Mouse (Mus musculus) frontal cortex, adult 2 months (tissue): ENCODE measurements around the gene Hoxa6. TPM values are rescaled to one million over a fixed set of nuclear protein-coding genes. Genes with fewer than 3 reads are reported as not detected.

Source experiments
- DNase-seq, 2 experiments: peaks; one replicate each; pipeline ENCODE4 v3.0.0; 2022; ENCODE audit warnings: low spot score in 1 of 2; ENCODE audit errors: extremely low spot score in 1 of 2
- polyA plus RNA-seq: library from polyadenylated mRNA; depleted of rRNA; stranded (reverse); fragments of >200 nt; gene quantifications from 2 replicates; pipeline ENCODE4 v1.2.3, GENCODE M21; 2012

Hoxa6 gene
- polyA plus RNA-seq, 1 experiment, result not detected

DNA sequence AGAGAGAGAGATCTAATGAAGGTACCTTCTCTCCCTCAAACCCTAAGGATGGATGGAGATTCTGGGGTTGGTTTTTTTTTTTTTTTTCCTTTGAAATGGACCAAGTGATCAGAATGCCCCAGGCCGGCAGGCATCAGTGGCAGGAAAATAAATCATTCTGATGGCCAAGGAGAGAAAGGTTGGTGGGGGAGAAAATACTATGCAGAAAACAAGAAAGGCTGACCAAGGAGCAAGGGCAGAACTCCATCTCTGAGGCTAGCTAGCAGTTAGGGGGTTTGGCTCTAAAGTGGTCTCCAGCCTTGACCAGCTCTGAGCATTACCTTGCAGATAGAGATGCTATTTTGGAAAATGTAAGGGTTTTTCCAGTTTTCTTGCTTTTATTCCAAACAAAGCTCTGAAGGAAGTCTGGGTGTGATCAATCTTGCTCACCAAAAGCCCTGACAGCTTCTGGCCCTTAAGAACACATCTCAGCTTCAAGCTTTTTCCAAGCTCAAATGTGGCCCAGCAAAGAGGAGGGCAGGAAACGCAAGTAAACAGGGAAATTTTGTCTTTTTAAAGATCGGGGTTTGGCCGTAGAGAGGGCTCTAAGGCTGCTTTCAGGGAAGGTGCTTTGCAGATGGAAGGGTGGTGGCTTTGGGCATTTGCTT, 42.0 kb downstream of the Hoxa6 start:
- no peak for DNase-seq

DNA sequence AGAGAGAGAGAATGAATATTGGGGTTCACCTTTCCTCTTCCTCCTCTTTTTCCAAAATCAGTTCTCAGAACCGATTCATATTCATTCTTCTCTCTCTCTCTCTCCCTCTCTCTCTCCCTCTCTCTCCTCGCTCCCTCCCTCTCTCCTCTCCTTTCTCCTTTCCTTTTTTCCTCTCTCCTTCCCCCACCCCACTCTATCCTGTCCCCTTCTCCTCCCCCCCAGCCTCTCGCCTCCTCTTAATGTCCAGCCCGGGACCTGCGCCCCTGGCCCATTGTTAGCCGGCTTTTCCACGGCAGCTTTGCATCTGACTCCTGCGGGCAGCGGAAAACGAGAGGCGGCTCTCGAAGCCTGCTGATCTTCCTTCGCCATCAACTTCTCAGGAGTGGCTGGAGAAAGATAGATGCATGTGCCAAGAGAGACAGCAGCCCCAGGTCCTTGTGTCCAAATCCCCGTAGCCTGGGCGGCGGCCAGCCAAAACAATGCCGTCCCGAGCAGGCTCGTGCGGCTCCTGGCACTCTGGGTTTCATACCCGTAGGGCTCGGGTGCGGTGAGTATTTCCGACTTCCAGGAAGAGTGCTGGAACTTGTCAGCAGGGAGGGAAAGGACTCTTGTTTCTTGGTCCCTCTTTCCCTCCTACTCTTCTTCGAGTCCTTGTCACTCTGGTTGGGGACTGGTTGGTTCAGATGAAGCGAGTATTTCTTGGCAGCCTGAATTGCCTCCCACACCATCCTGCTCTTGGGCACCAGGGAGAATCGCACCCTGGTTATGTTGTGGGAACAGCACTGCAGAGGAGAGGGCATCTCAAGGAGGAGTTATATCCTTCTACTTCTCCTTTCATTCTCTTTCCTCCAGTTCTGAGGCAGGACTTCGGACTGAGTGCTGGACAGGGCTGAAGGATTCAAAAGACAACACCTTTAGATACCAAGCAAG, 42.8 kb downstream of the Hoxa6 start:
- no peak for DNase-seq

DNA sequence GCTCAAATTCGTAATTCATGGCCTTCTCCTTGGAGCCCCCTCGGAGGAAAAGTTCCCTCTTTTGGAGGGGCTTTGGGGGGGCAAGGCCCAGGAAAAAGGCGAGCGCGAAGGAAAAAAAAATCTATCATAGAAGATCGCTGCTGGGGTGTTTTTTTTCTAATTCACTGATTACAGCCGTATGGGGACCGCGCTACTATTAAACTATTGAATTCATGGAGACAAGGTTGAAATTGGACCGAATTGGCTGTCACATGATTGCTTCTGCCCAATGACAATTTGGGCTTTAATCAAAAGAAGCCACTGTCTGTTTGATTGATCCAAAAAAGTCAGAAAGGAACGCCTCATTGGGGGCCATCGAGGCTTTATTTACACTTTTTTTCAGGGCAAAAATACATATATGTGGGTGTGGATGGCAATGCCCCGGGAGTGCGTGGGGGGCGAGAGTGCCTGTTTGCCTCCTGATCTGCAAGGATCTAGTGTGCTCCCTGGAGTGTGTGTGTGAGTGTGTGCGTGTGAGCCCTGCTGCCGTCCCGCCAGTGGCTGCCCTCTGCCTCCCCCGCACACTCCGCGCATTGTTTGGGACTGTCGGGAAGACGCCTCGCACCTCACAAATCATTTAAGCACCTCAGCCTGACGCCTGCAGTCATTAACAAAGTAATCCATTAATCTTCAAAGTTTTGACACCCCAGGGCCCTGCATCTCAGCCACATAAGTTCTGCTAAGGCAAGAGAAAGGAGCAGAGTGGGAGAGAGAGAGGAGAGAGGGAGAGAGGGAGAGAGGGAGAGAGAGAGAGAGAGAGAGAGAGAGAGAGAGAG, 43.7 kb downstream of the Hoxa6 start, which contains the start of gene Hoxa2:
TSS of gene Hoxa2 (minus strand) at position 206 of the 815 bp plus-strand sequence.
- no peak for DNase-seq

DNA sequence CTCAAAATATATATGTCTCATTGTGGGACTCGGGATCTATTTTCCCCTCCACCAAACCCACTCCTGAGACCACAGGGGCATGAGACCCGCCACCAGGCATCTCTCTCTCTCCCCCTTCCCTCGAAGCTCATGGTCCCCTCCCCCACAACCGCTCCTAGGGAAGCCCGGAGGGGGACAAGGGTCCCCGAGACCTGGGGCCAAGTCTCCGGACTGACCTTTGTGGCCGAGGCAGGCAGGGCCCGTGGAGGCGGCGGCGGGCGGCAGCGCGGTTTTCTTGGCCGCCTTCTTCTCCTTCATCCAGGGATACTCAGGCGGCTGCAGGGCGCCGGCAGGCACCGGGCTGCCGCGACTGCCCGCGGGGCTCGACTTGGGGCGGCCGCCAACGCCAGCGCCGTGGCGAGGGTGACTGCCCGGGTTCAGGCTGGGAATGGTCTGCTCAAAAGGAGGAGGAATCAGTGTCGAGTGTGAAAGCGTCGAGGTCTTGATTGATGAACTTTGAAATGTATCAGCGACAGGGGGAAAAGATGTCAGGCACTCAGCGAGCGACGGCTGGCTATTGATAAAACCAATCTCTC, 44.4 kb downstream of the Hoxa6 start:
- DNase-seq, result no peak

DNA sequence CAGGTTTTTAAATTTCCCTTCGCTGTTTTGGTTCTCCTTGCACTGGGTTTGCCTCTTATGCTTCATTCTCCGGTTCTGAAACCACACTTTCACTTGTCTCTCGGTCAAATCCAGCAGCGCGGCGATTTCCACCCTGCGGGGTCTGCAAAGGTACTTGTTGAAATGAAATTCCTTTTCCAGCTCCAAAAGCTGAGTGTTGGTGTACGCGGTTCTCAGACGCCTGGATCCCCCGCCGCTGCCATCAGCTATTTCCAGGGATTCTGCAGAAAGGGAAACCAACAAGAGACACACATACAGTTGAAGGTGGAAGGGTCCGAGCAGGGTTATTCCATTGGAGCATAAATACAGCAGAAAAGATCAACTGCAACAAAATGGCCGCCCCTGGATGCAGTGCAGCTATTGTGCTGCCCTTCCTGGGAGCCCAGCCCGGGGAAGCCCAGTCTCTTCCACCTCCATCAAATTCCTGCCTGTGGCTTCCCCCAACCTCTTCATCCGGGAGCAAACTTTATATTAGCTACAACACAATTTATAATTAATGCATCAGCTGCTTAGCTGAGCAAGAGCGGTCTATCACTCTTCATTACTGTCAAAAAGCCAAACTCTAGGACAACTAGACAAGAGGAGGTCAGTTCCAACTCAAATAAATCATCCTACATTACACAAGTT, 45.0 kb downstream of the Hoxa6 start:
- DNase-seq, result no peak

DNA sequence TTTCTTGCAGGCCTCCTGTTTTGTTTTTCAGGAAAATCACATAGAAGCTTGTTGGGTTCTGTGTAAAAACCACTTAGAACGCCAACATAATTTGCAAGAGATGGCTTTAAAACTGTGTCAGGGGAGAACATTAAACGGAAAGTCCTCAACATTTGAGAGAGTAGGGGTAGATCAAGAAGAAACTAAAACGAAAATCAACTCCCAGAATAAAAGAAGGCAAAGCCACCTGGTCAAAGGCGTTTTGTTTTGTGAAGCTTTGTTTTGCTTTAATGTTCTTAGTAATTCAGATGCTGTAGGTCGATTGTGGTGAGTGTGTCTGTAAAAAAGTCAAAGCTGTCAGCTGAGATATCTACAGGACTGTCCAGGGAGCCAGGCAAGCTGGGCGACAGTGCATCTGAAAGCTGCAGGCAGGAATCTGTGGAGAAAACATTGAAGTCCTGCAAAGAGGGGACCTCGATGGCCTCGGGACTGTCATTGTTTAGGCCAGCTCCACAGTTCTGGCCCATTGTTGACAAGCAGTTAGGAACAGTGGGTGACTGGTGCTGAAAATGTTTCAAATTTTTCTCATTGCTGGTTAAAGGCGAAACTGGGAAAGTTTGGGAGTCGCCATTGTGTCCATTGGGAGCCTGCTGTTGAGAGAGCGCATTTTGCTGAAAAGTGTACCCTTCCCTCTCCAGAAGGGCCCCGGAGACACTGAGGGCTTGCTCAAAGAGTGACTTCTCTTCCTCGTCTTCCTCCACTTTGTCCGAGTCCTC, 45.7 kb downstream of the Hoxa6 start:
- DNase-seq, result no peak

DNA sequence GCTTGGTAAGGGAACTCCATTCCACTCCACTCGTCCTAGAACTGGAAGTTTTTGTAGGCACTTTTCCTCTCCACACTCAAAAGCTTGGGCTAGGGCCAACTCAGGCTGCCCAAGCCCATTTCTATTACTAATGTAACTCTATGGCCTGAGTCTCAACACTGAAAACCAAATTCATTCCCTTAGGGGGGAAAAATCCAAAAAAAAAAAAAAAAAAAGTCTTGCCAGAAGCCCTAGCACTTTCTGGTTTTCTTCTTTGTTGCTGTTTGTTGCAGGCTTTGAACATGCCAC, 46.5 kb downstream of the Hoxa6 start:
- no peak for DNase-seq

DNA sequence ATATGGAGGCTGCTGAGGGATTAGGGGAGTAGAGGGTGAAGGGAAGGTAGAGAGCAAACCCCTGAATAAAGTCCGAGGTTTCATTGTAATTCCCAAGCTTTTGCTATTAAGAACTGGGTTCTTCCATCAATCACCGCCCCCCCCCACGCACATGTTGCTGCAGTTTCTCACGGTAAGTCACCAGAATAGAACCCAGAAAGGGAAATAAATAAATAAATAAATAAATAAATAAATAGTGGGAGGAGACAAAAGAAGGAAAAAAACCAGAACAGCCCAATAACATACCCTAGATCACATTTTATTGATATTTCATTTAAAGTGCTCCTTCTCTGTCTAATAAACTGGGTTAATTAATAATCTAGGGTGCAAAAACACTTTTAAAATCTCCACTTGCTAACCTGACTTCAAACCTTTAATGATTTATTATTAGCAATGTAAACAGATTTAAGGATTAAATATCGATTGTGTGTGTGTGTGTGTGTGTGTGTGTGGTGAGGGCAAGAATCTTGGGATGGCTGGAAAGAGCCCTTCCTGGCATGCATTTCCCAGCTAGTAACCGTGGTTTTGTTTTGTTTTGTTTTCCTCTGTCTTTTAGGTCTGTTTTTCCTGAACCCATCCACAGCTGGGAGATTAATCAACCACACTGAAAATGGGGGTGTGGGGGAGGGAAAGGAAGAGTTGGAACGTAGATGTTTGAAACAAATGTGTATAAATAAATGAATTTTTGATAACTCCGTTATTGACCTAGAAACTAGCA, 47.0 kb downstream of the Hoxa6 start:
- DNase-seq, result no peak

DNA sequence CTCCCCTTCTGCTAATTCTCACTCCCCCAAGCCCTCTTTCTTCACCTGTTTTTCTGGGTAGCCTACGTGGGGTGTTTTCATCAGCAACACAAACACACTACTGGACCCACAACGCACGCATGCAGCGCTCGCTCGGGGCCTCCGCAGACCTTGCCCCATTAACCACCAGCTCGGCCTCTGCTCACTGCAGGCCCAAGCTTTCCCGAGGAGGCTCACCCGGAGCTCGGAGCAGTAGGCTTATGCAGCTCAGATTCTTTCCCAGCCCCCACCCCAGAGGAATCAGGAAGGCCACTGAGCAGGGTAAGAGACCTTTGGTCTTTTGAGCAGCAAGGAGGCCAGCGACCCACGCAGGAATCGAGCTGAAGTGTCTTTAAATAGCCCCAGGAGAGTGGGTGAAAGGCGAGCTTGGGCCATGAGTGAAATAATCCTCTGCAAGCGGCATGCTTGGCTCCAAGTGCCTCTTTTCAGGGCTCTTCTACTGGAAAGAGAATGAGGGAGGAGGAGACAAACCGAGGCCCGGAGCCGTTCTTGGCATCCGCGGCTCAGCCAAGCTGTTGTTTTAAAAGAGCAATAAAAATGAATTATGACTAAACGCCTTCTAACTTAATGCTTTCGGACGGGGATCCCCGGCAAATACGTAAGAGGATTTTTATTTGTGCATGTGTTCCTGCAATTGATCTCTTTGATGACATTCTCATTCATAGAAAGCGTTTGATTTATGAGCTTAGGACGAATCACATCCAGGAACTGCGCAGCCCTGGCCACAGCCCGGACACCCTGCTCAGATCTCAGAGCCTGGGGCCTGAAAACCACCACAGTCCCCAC, 47.8 kb downstream of the Hoxa6 start:
- no peak for DNase-seq

DNA sequence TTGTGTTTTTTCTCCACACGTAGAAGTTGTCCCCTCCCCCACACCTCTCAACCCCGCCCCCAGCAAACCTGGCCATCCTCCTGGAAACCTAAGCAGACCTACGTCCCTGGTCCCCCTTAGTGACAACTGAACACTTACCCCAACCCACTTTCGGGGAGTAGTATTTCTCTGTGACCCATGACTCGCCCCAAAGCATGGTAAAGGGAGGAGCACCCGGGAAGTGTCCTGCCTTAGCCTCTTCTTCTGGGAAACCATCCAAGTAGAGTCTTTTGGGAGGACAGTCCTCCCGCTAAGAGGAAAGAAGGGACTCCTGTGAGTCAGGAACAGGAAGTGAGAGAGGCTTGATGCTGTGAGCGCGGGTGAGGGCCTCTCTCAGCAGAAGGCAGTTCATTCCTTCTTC, 48.5 kb downstream of the Hoxa6 start:
- no peak for DNase-seq

DNA sequence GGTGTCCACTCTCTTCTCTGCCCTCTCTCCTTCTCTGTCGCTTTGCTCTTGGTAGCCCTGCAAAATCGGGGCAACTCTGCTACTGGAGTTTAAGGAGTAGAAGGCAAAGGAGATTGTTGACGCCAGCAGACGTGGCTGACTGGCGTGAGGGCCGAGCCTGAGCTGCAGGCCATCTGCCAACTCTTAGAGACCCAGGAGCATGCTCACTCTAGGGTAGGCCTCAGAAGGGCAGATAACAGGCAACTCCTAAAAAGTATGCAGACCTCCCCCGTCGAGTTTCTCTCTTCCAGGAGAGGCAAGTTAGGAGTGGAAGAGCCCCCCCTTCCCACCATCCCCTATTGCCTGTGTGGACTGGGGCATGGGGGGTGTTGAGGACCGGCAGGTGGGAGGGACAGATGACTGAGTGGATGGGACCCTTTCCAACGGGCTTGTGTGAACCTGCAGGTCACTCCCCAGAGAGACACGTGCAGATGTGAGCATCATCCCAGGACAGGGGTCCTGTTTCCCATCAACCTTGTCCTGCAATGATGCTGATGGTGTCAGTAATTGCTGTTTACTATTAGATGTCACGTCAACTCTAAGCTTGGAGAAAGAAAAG, 49.3 kb downstream of the Hoxa6 start:
- no peak for DNase-seq

DNA sequence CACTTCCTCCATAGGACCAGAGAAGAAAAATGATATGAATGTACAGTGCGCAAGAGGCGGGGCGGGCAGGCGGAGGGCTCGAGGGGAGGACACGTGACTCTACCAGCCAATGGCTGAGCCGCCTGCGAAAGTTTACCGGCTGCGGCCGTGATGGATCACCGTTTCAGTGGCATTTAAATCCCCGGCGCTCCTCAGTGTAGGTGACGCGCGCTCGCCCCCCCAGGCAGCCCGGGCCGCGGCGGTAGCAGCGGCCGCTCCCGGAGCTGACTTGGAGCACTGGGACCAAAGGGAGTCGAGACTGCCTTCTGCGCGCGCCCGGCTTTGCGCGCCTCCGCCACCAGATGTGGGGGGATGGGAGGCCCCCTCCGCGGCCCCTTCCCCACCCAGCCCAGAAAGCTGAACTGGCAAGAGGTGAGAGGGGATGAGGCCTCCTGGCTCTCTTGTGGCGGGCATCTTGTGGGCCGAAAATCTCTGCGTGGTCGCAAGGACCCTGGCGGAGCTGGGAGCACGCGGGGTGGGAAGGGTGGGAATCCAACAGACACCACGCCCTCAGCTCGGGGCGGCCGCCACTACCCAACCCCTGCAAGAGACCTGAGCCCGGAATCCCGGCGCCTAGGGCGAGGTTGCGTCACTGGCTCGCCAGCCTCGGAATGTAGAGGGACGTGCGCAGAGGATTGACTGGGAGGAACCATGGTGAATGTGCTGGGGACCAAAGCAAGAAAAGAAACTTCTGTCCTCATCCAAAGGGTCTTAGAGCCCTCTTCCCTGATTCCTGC, 50.1 kb downstream of the Hoxa6 start, which contains the start of gene Hoxa1:
TSS of gene Hoxa1 (minus strand) at position 42 of the 776 bp plus-strand sequence.
- no peak for DNase-seq

DNA sequence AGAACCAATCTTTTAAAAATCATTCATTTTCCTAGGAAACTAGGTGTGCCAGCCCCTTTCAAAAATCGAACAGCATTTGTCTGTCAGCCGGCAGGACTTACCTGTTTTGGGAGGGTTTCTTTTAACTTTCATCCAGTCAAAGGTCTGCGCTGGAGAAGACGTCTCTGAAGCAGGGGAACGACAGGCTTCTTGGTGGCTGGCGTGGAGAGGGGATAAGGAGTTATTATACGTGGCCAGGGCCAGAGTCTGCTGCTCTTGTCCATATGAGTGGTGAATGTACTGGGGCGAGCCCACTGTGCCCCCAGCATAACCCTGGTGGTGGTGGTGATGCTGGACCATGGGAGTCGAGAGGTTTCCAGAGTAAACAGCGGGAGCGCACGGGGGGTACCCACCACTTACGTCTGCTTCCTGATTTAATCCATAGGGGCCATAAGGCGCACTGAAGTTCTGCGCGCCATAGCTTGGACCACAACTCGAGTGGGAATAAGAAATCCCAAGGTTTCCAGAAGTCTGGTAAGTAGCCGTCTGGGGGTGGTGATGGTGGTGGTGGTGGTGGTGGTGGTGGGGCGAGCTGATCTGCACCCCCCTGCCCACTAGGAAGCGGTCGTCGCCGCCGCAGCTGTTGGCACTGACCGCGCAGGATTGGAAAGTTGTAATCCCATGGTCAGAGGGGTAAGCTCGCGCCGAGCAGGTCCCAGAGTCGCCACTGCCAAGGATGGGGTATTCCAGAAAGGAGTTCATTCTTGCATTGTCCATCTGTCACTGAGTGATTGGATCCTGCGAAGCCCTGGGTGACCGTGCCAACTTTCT, 50.9 kb downstream of the Hoxa6 start:
- DNase-seq, result no peak

DNA sequence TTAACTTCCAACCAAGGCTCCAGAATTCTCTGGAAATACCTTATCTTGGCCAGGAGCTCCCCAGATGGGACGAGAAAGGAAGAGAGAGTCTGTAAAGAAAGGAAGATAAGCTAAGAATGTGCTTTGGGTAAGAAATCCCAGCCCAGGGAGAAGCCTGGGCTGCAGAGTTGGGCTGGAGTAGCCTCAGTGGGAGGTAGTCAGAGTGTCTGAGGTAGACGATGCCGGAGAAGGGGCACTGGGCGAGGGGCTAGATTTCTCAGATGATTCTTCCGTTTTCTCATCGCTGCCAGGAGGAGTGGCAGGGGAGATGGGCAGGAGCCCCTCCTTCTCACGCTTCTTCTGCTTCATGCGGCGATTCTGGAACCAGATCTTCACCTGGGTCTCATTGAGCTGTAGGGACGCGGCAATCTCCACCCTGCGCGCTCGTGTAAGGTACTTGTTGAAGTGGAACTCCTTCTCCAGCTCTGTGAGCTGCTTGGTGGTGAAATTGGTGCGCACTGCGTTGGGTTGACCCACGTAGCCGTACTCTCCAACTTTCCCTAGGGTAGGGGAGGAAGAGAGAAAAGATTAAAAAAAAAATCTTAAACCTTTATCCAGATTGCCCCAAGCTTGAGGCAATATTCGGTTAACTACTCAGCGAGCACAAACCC, 51.8 kb downstream of the Hoxa6 start:
- no peak for DNase-seq
